Mouse (Mus musculus): ENCODE results near the gene Aurkb. TPM values are rescaled to one million over a fixed set of nuclear protein-coding genes. Genes with fewer than 3 reads are reported as not detected.

Gene Aurkb
- polyA plus RNA-seq, 2 experiments from 2014 or later: 24.3 to 33.5 TPM

DNA sequence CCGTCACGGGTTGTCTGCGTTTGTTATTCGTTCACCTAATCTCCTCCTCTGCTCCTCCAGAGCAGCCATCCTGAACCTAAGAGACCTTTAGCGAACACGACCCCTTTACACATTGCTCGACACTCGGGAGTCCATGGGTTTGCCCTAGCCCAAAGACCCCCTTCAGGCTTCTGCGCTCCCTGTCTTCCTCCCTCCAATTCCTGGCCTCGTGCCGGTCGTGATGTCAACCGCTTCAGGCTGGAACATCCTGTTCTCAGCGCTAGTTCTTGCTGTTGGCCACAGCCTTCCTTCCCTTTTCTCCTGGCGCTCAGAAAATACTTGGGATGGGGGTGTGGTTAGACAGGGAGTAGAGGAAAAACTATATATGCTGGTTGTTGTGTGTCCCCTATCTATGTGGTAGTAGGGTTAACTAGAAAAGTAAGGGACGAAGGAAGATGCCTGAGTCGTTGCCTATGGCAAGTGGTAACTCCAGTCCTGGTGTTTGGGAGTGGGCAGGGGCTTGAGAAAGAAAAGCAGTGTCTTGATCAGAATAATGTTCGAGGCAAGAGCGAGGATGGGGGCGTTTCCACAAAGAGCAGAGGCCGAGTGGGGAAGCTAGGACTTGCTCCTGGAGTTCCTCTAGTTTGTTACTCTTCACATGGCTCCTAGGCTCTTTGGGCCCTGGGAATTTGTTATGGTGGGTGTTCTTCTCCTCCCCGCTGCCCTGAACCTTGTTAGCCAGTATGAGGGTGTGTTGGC lies 53.9 kb downstream of the Aurkb start:
- ATAC-seq: no peak

DNA sequence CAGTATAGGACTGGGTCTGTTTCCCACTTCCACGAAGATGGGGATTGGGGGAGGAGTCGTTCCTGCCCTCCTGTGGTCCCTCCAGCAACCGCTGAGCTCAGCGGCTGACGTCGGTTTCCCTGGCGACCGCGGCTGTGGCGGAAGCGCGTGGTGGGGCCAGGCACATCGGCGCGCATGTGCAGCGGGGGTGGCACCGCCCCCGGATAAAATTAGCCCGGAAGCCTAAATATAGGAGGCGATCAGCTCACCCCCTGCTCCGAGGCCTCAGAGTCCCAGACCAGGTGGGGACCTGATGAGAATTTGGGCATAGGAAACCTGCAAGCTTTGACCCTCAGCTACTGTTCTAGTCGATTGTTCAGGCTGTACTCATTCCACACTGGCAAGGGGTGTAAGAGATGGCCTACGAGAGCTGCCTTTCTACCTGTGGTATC lies 54.5 kb downstream of the Aurkb start:
- ATAC-seq: peak; percentile 4

DNA sequence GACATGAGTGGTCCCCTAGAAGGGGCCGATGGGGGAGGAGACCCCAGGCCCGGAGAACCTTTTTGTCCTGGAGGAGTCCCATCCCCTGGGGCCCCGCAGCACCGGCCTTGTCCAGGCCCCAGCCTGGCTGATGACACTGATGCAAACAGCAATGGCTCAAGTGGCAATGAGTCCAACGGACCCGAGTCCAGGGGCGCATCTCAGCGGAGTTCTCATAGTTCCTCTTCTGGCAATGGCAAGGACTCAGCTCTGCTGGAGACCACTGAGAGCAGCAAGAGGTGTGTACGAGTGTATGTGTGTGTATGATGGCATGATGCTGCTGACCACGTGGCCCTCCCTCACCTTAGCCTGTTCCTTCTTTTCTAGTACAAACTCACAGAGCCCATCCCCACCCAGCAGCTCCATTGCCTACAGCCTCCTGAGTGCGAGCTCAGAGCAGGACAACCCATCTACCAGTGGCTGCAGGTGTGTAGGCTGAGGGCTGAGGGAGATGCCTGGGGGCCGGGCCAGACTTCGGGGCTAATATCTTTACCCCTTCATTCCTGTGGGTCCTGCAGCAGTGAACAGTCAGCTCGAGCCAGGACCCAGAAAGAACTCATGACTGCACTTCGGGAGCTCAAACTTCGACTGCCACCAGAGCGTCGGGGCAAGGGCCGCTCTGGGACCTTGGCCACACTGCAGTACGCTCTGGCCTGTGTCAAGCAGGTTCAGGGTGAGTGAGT lies 55.4 kb downstream of the Aurkb start:
- ATAC-seq: no peak

Other genes starting within 250 kb of the Aurkb start
- gene Ndel1, start 173.8 kb upstream of the Aurkb start, polyA plus RNA-seq (2017; shearing (Covaris generic)): 10 to 100 TPM; 31.4 to 37.2 TPM
- gene Rnf222, start 157.1 kb upstream of the Aurkb start, polyA plus RNA-seq (2017; shearing (Covaris generic)): not detected
- 1,000 to 10,000 TPM; 2,145 to 2,203 TPM for gene Rpl26, start 144.1 kb upstream of the Aurkb start, polyA plus RNA-seq (2017; shearing (Covaris generic))
- not detected for gene Odf4, start 118.6 kb upstream of the Aurkb start, polyA plus RNA-seq (2017; shearing (Covaris generic))
- gene Arhgef15, start 88.2 kb upstream of the Aurkb start, polyA plus RNA-seq (2017; shearing (Covaris generic)): under 1 TPM; 0.10 to 0.28 TPM
- 1 to 10 TPM; 7.2 to 7.6 TPM for gene Slc25a35, start 77.5 kb upstream of the Aurkb start, polyA plus RNA-seq (2017; shearing (Covaris generic))
- 10 to 100 TPM; 42.2 to 48.3 TPM for gene Rangrf, start 70.5 kb upstream of the Aurkb start, polyA plus RNA-seq (2017; shearing (Covaris generic))
- gene Pfas, start 37.2 kb upstream of the Aurkb start, polyA plus RNA-seq (2017; shearing (Covaris generic)): 10 to 100 TPM; 20.4 to 26.3 TPM
- 10 to 100 TPM in 1 of 2 experiments, 1 to 10 TPM in 1; 8.7 to 14.6 TPM for gene Ctc1, start 29.7 kb upstream of the Aurkb start, polyA plus RNA-seq (2017; shearing (Covaris generic))
- 1 to 10 TPM; 2.1 to 2.4 TPM for gene Borcs6, start 14.1 kb downstream of the Aurkb start, polyA plus RNA-seq (2017; shearing (Covaris generic))
- 1 to 10 TPM; 4.4 to 7.1 TPM for gene Tmem107, start 25.2 kb downstream of the Aurkb start, polyA plus RNA-seq (2017; shearing (Covaris generic))
- 10 to 100 TPM; 27.6 to 27.9 TPM for gene Vamp2, start 42.8 kb downstream of the Aurkb start, polyA plus RNA-seq (2017; shearing (Covaris generic))
- gene Per1, start 49.6 kb downstream of the Aurkb start, polyA plus RNA-seq (2017; shearing (Covaris generic)): 1 to 10 TPM; 4.5 to 6.7 TPM
- not detected for gene Hes7, start 74.8 kb downstream of the Aurkb start, polyA plus RNA-seq (2017; shearing (Covaris generic))
- gene 9130213A22Rik, start 76.9 kb downstream of the Aurkb start, polyA plus RNA-seq (2017; shearing (Covaris generic)): not detected
- under 1 TPM in 1 of 2 experiments, not detected in 1; 0.09 TPM for gene Aloxe3, start 80.2 kb downstream of the Aurkb start, polyA plus RNA-seq (2017; shearing (Covaris generic))
- not detected for gene Alox12b, start 111.3 kb downstream of the Aurkb start, polyA plus RNA-seq (2017; shearing (Covaris generic))
- 1 to 10 TPM; 2.2 to 5.0 TPM for gene Alox8, start 152.2 kb downstream of the Aurkb start, polyA plus RNA-seq (2017; shearing (Covaris generic))
- gene Gucy2e, start 191.4 kb downstream of the Aurkb start, polyA plus RNA-seq (2017; shearing (Covaris generic)): under 1 TPM; 0.24 to 0.48 TPM

Measured in activated CD4-positive, CD25-positive, alpha-beta regulatory T cell, adult 4 months (primary cell).